Mouse (Mus musculus): ENCODE data around the gene Wwc1. TPM values are rescaled to one million over a fixed set of nuclear protein-coding genes. Genes with fewer than 3 reads are reported as not detected.
"Not testable (repeated sequence)": the region's sequence is repeated elsewhere in the genome, so short reads cannot be mapped to it uniquely, and the experiment has no call there.

Wwc1 gene
- polyA plus RNA-seq, 1 experiment = 55.9 TPM

DNA sequence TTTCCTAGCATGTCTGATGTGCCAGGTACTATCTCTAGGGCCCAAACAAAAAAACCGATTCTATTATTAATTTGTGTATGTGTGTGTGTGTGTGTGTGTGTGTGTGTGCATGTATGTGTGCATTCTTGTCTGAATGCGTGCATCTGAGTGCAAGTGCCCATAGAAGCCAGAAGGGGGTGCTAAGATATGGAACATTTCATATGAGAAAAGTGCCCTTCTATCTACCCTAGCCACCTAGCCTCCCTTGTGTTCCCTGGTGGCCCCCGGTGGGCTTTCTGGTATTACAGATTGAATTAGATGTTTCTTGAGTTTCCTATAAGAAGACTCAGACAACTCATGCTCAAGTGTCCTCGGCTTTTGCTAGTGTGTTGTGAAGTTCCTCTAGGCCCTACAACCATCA, 126.7 kb downstream of the Wwc1 start:
- peaks cover 20% of the 10 kb centered on the region for H3K36me3 ChIP-seq (ENCODE audit: control insufficient read depth, insufficient read depth, low read length)
- no peaks in the 10 kb centered on the region for H3K4me1 ChIP-seq (ENCODE audit: control insufficient read depth, insufficient read depth, insufficient read length, low read length)
- WGBS = 96% methylated on average over 4 of the region's 4 CpGs
- H3K27me3 ChIP-seq (ENCODE audit: control insufficient read depth, insufficient read depth, low read length) = no peaks in the 10 kb centered on the region
- H3K4me3 ChIP-seq (ENCODE audit: low read depth, low read length) = no peak overlapping the region
- H3K27ac ChIP-seq (ENCODE audit: insufficient read depth, low read depth, low read length) = no peak overlapping the region
- TF ChIP-seq POLR2A (IDR thresholded peaks at IDR 0.05; ENCODE audit: low read depth, low read length) = no peak

GRCm38 (mm10) chr11:35852731-35853130, 127.6 kb downstream of the Wwc1 start:
- WGBS = 55% methylated on average over 4 of the region's 4 CpGs
- no peak overlapping the region for H3K4me3 ChIP-seq (ENCODE audit: low read depth, low read length)
- no peaks in the 10 kb centered on the region for H3K27me3 ChIP-seq (ENCODE audit: control insufficient read depth, insufficient read depth, low read length)
- H3K4me1 ChIP-seq (ENCODE audit: control insufficient read depth, insufficient read depth, insufficient read length, low read length) = no peaks in the 10 kb centered on the region
- no peak overlapping the region for H3K27ac ChIP-seq (ENCODE audit: insufficient read depth, low read depth, low read length)
- TF ChIP-seq CTCF (IDR thresholded peaks at IDR 0.05; ENCODE audit: extremely low read depth, insufficient read length, insufficient replicate concordance, low read depth, low read length) = no peak
- no peak for TF ChIP-seq POLR2A (IDR thresholded peaks at IDR 0.05; ENCODE audit: low read depth, low read length)
- H3K36me3 ChIP-seq (ENCODE audit: control insufficient read depth, insufficient read depth, low read length) = peaks cover 22% of the 10 kb centered on the region

- Histone ChIP-seq H3K4me1 (ENCODE audit: control insufficient read depth, insufficient read depth, insufficient read length, low read length) (no peaks in the 10 kb centered on the region), H3K27me3 (ENCODE audit: control insufficient read depth, insufficient read depth, low read length) (no peaks in the 10 kb centered on the region), H3K36me3 (ENCODE audit: control insufficient read depth, insufficient read depth, low read length) (peaks cover 16% of the 10 kb centered on the region), H3K4me3 (ENCODE audit: low read depth, low read length) (no peak overlapping the region), H3K27ac (ENCODE audit: insufficient read depth, low read depth, low read length) (no peak overlapping the region)
- WGBS = 86% methylated on average over 9 of the region's 9 CpGs
- no peak for TF ChIP-seq CTCF (IDR thresholded peaks at IDR 0.05; ENCODE audit: extremely low read depth, insufficient read length, insufficient replicate concordance, low read depth, low read length)
- TF ChIP-seq POLR2A (IDR thresholded peaks at IDR 0.05; ENCODE audit: low read depth, low read length) = no peak
Measured at GRCm38 (mm10) chr11:35844299-35844698, 136.0 kb downstream of the Wwc1 start.

DNA sequence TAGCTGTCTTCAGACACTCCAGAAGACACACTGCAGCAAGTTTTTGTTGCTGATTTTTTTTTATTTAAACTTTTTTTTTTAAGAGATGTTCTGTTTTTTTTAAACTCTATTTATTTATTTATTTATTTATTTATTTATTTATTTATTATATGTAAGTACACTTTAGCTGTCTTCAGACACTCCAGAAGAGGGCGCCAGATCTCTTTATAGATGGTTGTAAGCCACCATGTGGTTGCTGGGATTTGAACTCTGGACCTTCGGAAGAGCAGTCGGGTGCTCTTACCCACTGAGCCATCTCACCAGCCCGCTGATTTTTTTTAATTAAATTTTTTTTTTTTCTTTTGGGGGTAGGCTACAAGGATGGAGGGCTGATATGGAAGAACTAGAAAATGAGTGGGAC, 137.8 kb downstream of the Wwc1 start:
- not testable (repeated sequence) for H3K27ac ChIP-seq (ENCODE audit: insufficient read depth, low read depth, low read length); H3K4me3 ChIP-seq (ENCODE audit: low read depth, low read length); H3K4me1 ChIP-seq (ENCODE audit: control insufficient read depth, insufficient read depth, insufficient read length, low read length); H3K27me3 ChIP-seq (ENCODE audit: control insufficient read depth, insufficient read depth, low read length)
- peaks cover 11% of the 10 kb centered on the region for H3K36me3 ChIP-seq (ENCODE audit: control insufficient read depth, insufficient read depth, low read length)
- WGBS = 85% methylated on average over 4 of the region's 4 CpGs

DNA sequence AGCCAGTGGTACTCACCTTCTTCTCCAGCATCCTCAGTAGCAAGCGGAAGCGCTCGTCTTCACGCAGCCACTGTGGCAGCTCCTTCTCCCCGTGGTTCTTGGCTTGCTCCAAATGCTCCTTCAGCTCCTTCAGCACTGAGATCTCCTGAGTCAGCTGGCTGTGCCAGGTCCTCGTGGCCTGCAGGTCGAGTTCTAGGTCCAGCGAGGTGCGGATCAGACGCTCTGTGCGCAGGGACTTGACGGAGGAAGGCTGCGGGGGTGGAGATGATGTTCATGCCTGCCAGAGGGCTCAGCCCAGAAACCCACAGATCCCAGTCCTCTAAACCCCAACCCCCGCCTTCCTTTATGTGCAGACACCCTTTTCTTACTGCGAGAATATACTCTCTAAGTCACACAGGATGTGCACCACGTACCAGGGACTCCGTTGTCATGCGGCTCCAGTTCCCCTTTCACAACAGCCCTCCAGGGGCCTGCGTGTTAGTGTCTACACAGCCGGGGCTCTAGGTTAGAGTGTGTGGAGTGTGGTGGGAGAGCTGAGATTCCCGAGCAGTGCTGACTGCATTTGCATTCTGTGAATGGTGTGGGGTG, 138.5 kb downstream of the Wwc1 start:
- Histone ChIP-seq H3K27me3 (ENCODE audit: control insufficient read depth, insufficient read depth, low read length) (no peaks in the 10 kb centered on the region), H3K4me1 (ENCODE audit: control insufficient read depth, insufficient read depth, insufficient read length, low read length) (no peaks in the 10 kb centered on the region; the same call in 1 of the 2 replicates), H3K36me3 (ENCODE audit: control insufficient read depth, insufficient read depth, low read length) (peaks cover 11% of the 10 kb centered on the region), H3K4me3 (ENCODE audit: low read depth, low read length) (no peak overlapping the region), H3K27ac (ENCODE audit: insufficient read depth, low read depth, low read length) (no peak overlapping the region)
- WGBS = 81% methylated on average over 21 of the region's 21 CpGs
- TF ChIP-seq CTCF (IDR thresholded peaks at IDR 0.05; ENCODE audit: extremely low read depth, insufficient read length, insufficient replicate concordance, low read depth, low read length) (no peak), POLR2A (IDR thresholded peaks at IDR 0.05; ENCODE audit: low read depth, low read length) (no peak)

- H3K4me3 ChIP-seq (ENCODE audit: low read depth, low read length); H3K27me3 ChIP-seq (ENCODE audit: control insufficient read depth, insufficient read depth, low read length); H3K4me1 ChIP-seq (ENCODE audit: control insufficient read depth, insufficient read depth, insufficient read length, low read length); H3K27ac ChIP-seq (ENCODE audit: insufficient read depth, low read depth, low read length): not testable (repeated sequence)
- H3K36me3 ChIP-seq (ENCODE audit: control insufficient read depth, insufficient read depth, low read length) = peaks cover 11% of the 10 kb centered on the region
- whole genome bisulfite sequencing = 95% methylated on average over 4 of the region's 4 CpGs
Measured at GRCm38 (mm10) chr11:35840806-35841205, 139.5 kb downstream of the Wwc1 start.

DNA sequence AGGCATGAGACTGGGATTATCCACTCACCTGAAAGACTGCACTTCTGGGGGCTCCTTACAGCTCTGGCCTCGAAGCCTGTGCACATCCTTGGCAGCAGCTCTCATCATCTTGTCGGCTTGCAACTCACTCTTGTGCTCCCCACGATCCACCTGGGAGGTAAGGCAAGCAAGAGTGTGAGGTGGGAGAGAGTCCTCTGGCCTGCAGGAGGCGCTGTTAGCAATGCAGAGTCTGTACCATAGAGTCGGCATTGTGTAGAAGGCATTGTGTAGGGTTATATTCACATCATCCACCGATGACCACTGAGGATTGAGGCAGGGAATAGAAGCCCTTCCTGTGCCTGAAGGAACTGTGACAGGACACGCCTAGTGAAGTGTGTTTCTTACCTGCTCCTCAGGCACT, 140.0 kb downstream of the Wwc1 start:
- TF ChIP-seq CTCF (IDR thresholded peaks at IDR 0.05; ENCODE audit: extremely low read depth, insufficient read length, insufficient replicate concordance, low read depth, low read length) = no peak
- Histone ChIP-seq H3K27ac (ENCODE audit: insufficient read depth, low read depth, low read length) (no peak overlapping the region), H3K4me3 (ENCODE audit: low read depth, low read length) (no peak overlapping the region), H3K36me3 (ENCODE audit: control insufficient read depth, insufficient read depth, low read length) (peaks cover 11% of the 10 kb centered on the region), H3K27me3 (ENCODE audit: control insufficient read depth, insufficient read depth, low read length) (no peaks in the 10 kb centered on the region), H3K4me1 (ENCODE audit: control insufficient read depth, insufficient read depth, insufficient read length, low read length) (no peaks in the 10 kb centered on the region; the same call in 1 of the 2 replicates)
- WGBS = 81% methylated on average over 7 of the region's 7 CpGs
